In genomic region chr3:37964083-37964482, GRCm38 (mm10) we compare ENCODE assay signal across 12 mouse cellular contexts.
"Had no signal": no experiment of that assay in that cellular context is flagged by ENCODE, and none has a peak within 500 bp of the region (broad histone marks: within the 10 kb centered on the region; RNA-seq: fewer than 3 reads in every experiment).

No protein-coding gene starts in this region.

- H3K4me1 ChIP-seq: neural tube, embryonic 12.5 days had no signal

- H3K9me3 ChIP-seq: limb, embryonic 13.5 days; neural tube, embryonic 12.5 days had no signal

- H3K27me3 ChIP-seq: limb, embryonic 13.5 days; neural tube, embryonic 12.5 days had no signal

- H3K9ac ChIP-seq: limb, embryonic 13.5 days; liver, embryonic 14.5 days; neural tube, embryonic 12.5 days had no signal

- H3K27ac ChIP-seq: kidney, postnatal 0 days; limb, embryonic 13.5 days; liver, embryonic 14.5 days; neural tube, embryonic 12.5 days; stomach, postnatal 0 days had no signal

- DNase-seq: kidney, adult 9 months; kidney, postnatal 36 days; left cerebral cortex, postnatal 4 days; lung, adult 18-20 months; midbrain, embryonic 14.5 days; thymus, adult 18-20 months; thymus, postnatal 25 days had no signal

- H3K36me3 ChIP-seq: limb, embryonic 13.5 days; neural tube, embryonic 12.5 days had no signal

- H3K4me3 ChIP-seq: limb, embryonic 13.5 days; neural tube, embryonic 12.5 days had no signal

- H3K4me2 ChIP-seq: limb, embryonic 13.5 days; neural tube, embryonic 12.5 days had no signal
